Mouse (Mus musculus): Measurements from ENCODE around the gene Hoxa7. TPM values are rescaled to one million over a fixed set of nuclear protein-coding genes. Genes with fewer than 3 reads are reported as not detected.

Gene Hoxa7
- total RNA-seq, 2 experiments from 2014 or later, result 4.7 to 5.0 TPM

GRCm38 (mm10) chr6:52200751-52201250, 20.9 kb downstream of the Hoxa7 start:
- no peak for DNase-seq (ENCODE audit: low spot score)

- no peak for DNase-seq (ENCODE audit: low spot score)
Observed at GRCm38 (mm10) chr6:52200073-52200750, 21.4 kb downstream of the Hoxa7 start.

- no peak for DNase-seq (ENCODE audit: low spot score)
Observed at GRCm38 (mm10) chr6:52197271-52197670, 24.4 kb downstream of the Hoxa7 start.

- no peak for DNase-seq (ENCODE audit: low spot score)
Observed at GRCm38 (mm10) chr6:52196811-52197210, 24.8 kb downstream of the Hoxa7 start.

- no peak for DNase-seq (ENCODE audit: low spot score)
Observed at GRCm38 (mm10) chr6:52194690-52195089, 27.0 kb downstream of the Hoxa7 start.

GRCm38 (mm10) chr6:52191860-52192550, 29.6 kb downstream of the Hoxa7 start:
- DNase-seq (ENCODE audit: low spot score), result peak; percentile 82

- DNase-seq (ENCODE audit: low spot score), result no peak
Observed at GRCm38 (mm10) chr6:52190906-52191810, 30.5 kb downstream of the Hoxa7 start, which contains the start of gene Hoxa4. Hoxa4 (minus strand) TSS chr6:52191753.

- DNase-seq (ENCODE audit: low spot score), result no peak
Observed at GRCm38 (mm10) chr6:52190410-52190809, 31.2 kb downstream of the Hoxa7 start.

GRCm38 (mm10) chr6:52189909-52190308, 31.7 kb downstream of the Hoxa7 start:
- DNase-seq (ENCODE audit: low spot score), result no peak

- peak; percentile 73 for DNase-seq (ENCODE audit: low spot score)
Observed at GRCm38 (mm10) chr6:52189172-52189591, 32.5 kb downstream of the Hoxa7 start.

GRCm38 (mm10) chr6:52186500-52186899, 35.2 kb downstream of the Hoxa7 start:
- DNase-seq (ENCODE audit: low spot score), result no peak

GRCm38 (mm10) chr6:52185834-52186233, 35.8 kb downstream of the Hoxa7 start:
- DNase-seq (ENCODE audit: low spot score), result no peak

GRCm38 (mm10) chr6:52185222-52185621, 36.4 kb downstream of the Hoxa7 start:
- DNase-seq (ENCODE audit: low spot score), result no peak

GRCm38 (mm10) chr6:52184668-52185067, 37.0 kb downstream of the Hoxa7 start:
- no peak for DNase-seq (ENCODE audit: low spot score)

GRCm38 (mm10) chr6:52183311-52184080, 38.2 kb downstream of the Hoxa7 start:
- DNase-seq (ENCODE audit: low spot score), result no peak

GRCm38 (mm10) chr6:52182793-52183192, 38.9 kb downstream of the Hoxa7 start:
- no peak for DNase-seq (ENCODE audit: low spot score)

- no peak for DNase-seq (ENCODE audit: low spot score)
Observed at GRCm38 (mm10) chr6:52182030-52182429, 39.6 kb downstream of the Hoxa7 start.

- no peak for DNase-seq (ENCODE audit: low spot score)
Observed at GRCm38 (mm10) chr6:52180726-52181125, 40.9 kb downstream of the Hoxa7 start.

- no peak for DNase-seq (ENCODE audit: low spot score)
Observed at GRCm38 (mm10) chr6:52180213-52180710, 41.4 kb downstream of the Hoxa7 start.

GRCm38 (mm10) chr6:52179690-52180089, 42.0 kb downstream of the Hoxa7 start:
- DNase-seq (ENCODE audit: low spot score), result no peak

Measured in gastrocnemius, adult 18-20 months (tissue).